Mouse (Mus musculus) hindbrain, embryonic 13.5 days (tissue): ENCODE data around the gene Pheta2. TPM values are rescaled to one million over a fixed set of nuclear protein-coding genes. Genes with fewer than 3 reads are reported as not detected.

Experiments used
- ATAC-seq: fragments of 200-750 bp; cut with Nextera tagmentation; 2 replicates; pipeline ENCODE4 v1.8.0; 2017; ENCODE audit warnings: moderate TSS enrichment; ENCODE audit not compliant: low FRiP score
- H3K27ac ChIP-seq: fragments of 300-500 bp; sonication (generic); 2 replicates; pipeline ENCODE4 v1.5.1; 2015; ENCODE audit warnings: inconsistent platforms, mild to moderate bottlenecking, moderate library complexity
- H3K27me3 ChIP-seq: fragments of 300-500 bp; sonication (generic); 2 replicates; pipeline ENCODE4 v1.6.1; 2015; ENCODE audit warnings: mild to moderate bottlenecking, inconsistent platforms
- H3K36me3 ChIP-seq: fragments of 300-500 bp; sonication (generic); 2 replicates; pipeline ENCODE4 v1.6.1; 2015; ENCODE audit warnings: mild to moderate bottlenecking, inconsistent platforms
- H3K4me1 ChIP-seq: fragments of 300-500 bp; sonication (generic); replicated peaks from 2 replicates; pipeline ENCODE4 v1.6.1; 2015; ENCODE audit warnings: inconsistent platforms
- H3K4me2 ChIP-seq: fragments of 300-500 bp; sonication (generic); 2 replicates; pipeline ENCODE4 v1.6.1; 2015; ENCODE audit warnings: inconsistent platforms, mild to moderate bottlenecking, moderate library complexity
- H3K4me3 ChIP-seq: fragments of 300-500 bp; sonication (generic); 2 replicates; pipeline ENCODE4 v1.5.1; 2015; ENCODE audit warnings: mild to moderate bottlenecking, inconsistent platforms
- H3K9ac ChIP-seq: fragments of 300-500 bp; sonication (generic); 2 replicates; pipeline ENCODE4 v1.6.1; 2015; ENCODE audit warnings: mild to moderate bottlenecking, inconsistent platforms
- H3K9me3 ChIP-seq: fragments of 300-500 bp; sonication (generic); 2 replicates; pipeline ENCODE4 v1.6.1; 2016; ENCODE audit warnings: inconsistent platforms
- WGBS: fragments of 180-500 bp; shearing (Covaris S2); methylation state at CpG from one replicate; pipeline ENCODE4 v1.1.7; 2015; 5-methylcytosine and 5-hydroxymethylcytosine counted together
- polyA plus RNA-seq: library from polyadenylated mRNA; unstranded; fragments of >200 nt; fragmentation: Nextera tagmentation; extraction: Ambion mirVana; gene quantifications from 2 replicates; pipeline ENCODE4 v1.2.1, GENCODE M21; 2015

The Pheta2 gene
- polyA plus RNA-seq, 1 experiment from 2014 or later = 1.9 TPM

- Histone ChIP-seq H3K9ac (peak overlapping the region; percentile 77), H3K36me3 (peaks cover 34% of the 10 kb centered on the region), H3K27ac (peak overlapping the region; percentile 92), H3K27me3 (peaks cover 8% of the 10 kb centered on the region), H3K4me3 (peak overlapping the region; percentile 55), H3K9me3 (no peaks in the 10 kb centered on the region), H3K4me1 (peaks cover 27% of the 10 kb centered on the region), H3K4me2 (peak overlapping the region; percentile 84)
- under 1% methylated on average over 49 of the region's 51 CpGs for WGBS
- peak; percentile 98 for ATAC-seq
These were observed 7.2 kb downstream of the Pheta2 start for GRCm38 (mm10) chr15:82345820-82346470.

GRCm38 (mm10) chr15:82346580-82347302 is 8.0 kb downstream of the Pheta2 start:
- H3K4me2 ChIP-seq = peak overlapping the region; percentile 84
- H3K9ac ChIP-seq = peak overlapping the region; percentile 77
- H3K4me3 ChIP-seq = peak overlapping the region; percentile 55
- peaks cover 27% of the 10 kb centered on the region for H3K4me1 ChIP-seq
- H3K9me3 ChIP-seq = no peaks in the 10 kb centered on the region
- ATAC-seq = 0 out of 2 replicates have a peak, but pooled peaks have one; percentile 1
- H3K27ac ChIP-seq = peak overlapping the region; percentile 92
- H3K36me3 ChIP-seq = peaks cover 36% of the 10 kb centered on the region
- 0 out of 2 replicates have a peak, but pooled peaks cover 4% of the 10 kb centered on the region for H3K27me3 ChIP-seq
- 66% methylated on average over 14 of the region's 14 CpGs for WGBS

- H3K4me2 ChIP-seq = peak overlapping the region; percentile 84
- H3K27me3 ChIP-seq = 0 out of 2 replicates have a peak, but pooled peaks cover under 1% of the 10 kb centered on the region
- H3K9ac ChIP-seq = peak overlapping the region; percentile 77
- H3K4me3 ChIP-seq = peak overlapping the region; percentile 55
- peak overlapping the region; percentile 92 for H3K27ac ChIP-seq
- H3K9me3 ChIP-seq = no peaks in the 10 kb centered on the region
- no peak for ATAC-seq
- peaks cover 36% of the 10 kb centered on the region for H3K36me3 ChIP-seq
- WGBS = 88% methylated on average over 4 of the region's 4 CpGs
- H3K4me1 ChIP-seq = peaks cover 33% of the 10 kb centered on the region
These were observed 8.5 kb downstream of the Pheta2 start for GRCm38 (mm10) chr15:82347303-82347676.

- ATAC-seq = no peak
- Histone ChIP-seq H3K4me3 (no peak overlapping the region), H3K9me3 (no peaks in the 10 kb centered on the region), H3K9ac (peak overlapping the region; percentile 77), H3K4me1 (peaks cover 39% of the 10 kb centered on the region), H3K4me2 (no peak overlapping the region; the same call in 1 of the 2 replicates), H3K36me3 (peaks cover 36% of the 10 kb centered on the region), H3K27ac (no peak overlapping the region), H3K27me3 (no peaks in the 10 kb centered on the region)
- 96% methylated on average over 12 of the region's 12 CpGs for WGBS
These were observed 9.1 kb downstream of the Pheta2 start for GRCm38 (mm10) chr15:82347852-82348251.

GRCm38 (mm10) chr15:82348258-82348998 is 9.7 kb downstream of the Pheta2 start:
- Histone ChIP-seq H3K4me2 (no peak overlapping the region), H3K4me3 (no peak overlapping the region), H3K4me1 (peaks cover 44% of the 10 kb centered on the region), H3K9me3 (no peaks in the 10 kb centered on the region), H3K9ac (peak overlapping the region; percentile 77; the same call in 1 of the 2 replicates), H3K27me3 (no peaks in the 10 kb centered on the region), H3K36me3 (peaks cover 36% of the 10 kb centered on the region), H3K27ac (no peak overlapping the region)
- 87% methylated on average over 8 of the region's 8 CpGs for WGBS
- no peak for ATAC-seq

- no peak overlapping the region for H3K9ac ChIP-seq
- no peak overlapping the region for H3K4me3 ChIP-seq
- peaks cover 36% of the 10 kb centered on the region for H3K36me3 ChIP-seq
- no peak overlapping the region for H3K27ac ChIP-seq
- H3K4me2 ChIP-seq = no peak overlapping the region
- no peaks in the 10 kb centered on the region for H3K27me3 ChIP-seq
- no peak for ATAC-seq
- H3K9me3 ChIP-seq = no peaks in the 10 kb centered on the region
- 92% methylated on average over 2 of the region's 2 CpGs for WGBS
- H3K4me1 ChIP-seq = peaks cover 45% of the 10 kb centered on the region
These were observed 10.2 kb downstream of the Pheta2 start for GRCm38 (mm10) chr15:82348999-82349341.

- no peak for ATAC-seq
- Histone ChIP-seq H3K4me2 (no peak overlapping the region), H3K9me3 (no peaks in the 10 kb centered on the region), H3K4me1 (peaks cover 50% of the 10 kb centered on the region), H3K27me3 (no peaks in the 10 kb centered on the region), H3K36me3 (peaks cover 36% of the 10 kb centered on the region), H3K27ac (no peak overlapping the region), H3K4me3 (no peak overlapping the region), H3K9ac (no peak overlapping the region)
- WGBS = 96% methylated on average over 4 of the region's 4 CpGs
These were observed 11.6 kb downstream of the Pheta2 start for GRCm38 (mm10) chr15:82350349-82350748.

- H3K36me3 ChIP-seq = peaks cover 36% of the 10 kb centered on the region
- no peaks in the 10 kb centered on the region for H3K27me3 ChIP-seq
- H3K9ac ChIP-seq = no peak overlapping the region
- WGBS = 92% methylated on average over 3 of the region's 3 CpGs
- no peak overlapping the region for H3K4me2 ChIP-seq
- peaks cover 49% of the 10 kb centered on the region for H3K4me1 ChIP-seq
- no peak overlapping the region for H3K4me3 ChIP-seq
- no peak overlapping the region for H3K27ac ChIP-seq
- no peaks in the 10 kb centered on the region for H3K9me3 ChIP-seq
- ATAC-seq = no peak
These were observed 12.7 kb downstream of the Pheta2 start for GRCm38 (mm10) chr15:82351480-82351879.

GRCm38 (mm10) chr15:82353078-82353744 is 14.5 kb downstream of the Pheta2 start:
- H3K27me3 ChIP-seq = 0 out of 2 replicates have a peak, but pooled peaks cover 4% of the 10 kb centered on the region
- 31% methylated on average over 14 of the region's 14 CpGs for WGBS
- peak overlapping the region; percentile 90 for H3K27ac ChIP-seq
- H3K4me3 ChIP-seq = peak overlapping the region; percentile 85
- H3K4me1 ChIP-seq = peaks cover 31% of the 10 kb centered on the region
- peak overlapping the region; percentile 86 for H3K4me2 ChIP-seq
- H3K36me3 ChIP-seq = peaks cover 29% of the 10 kb centered on the region
- H3K9ac ChIP-seq = peak overlapping the region; percentile 95
- ATAC-seq = no peak; the same call in 1 of the 2 replicates
- H3K9me3 ChIP-seq = no peaks in the 10 kb centered on the region

- Histone ChIP-seq H3K27me3 (0 out of 2 replicates have a peak, but pooled peaks cover 4% of the 10 kb centered on the region), H3K4me1 (peaks cover 28% of the 10 kb centered on the region), H3K9ac (peak overlapping the region; percentile 95), H3K27ac (peak overlapping the region; percentile 90), H3K9me3 (no peaks in the 10 kb centered on the region), H3K36me3 (peaks cover 24% of the 10 kb centered on the region), H3K4me2 (peak overlapping the region; percentile 86), H3K4me3 (peak overlapping the region; percentile 85)
- 0% methylated on average over 23 of the region's 23 CpGs for WGBS
- peak; percentile 65 for ATAC-seq
These were observed 15.0 kb downstream of the Pheta2 start for GRCm38 (mm10) chr15:82353745-82354113.

GRCm38 (mm10) chr15:82354126-82354945 is 15.6 kb downstream of the Pheta2 start, which contains the start of gene Ndufa6:
Ndufa6 (minus strand) TSS chr15:82354322.
- 0 out of 2 replicates have a peak, but pooled peaks cover 4% of the 10 kb centered on the region for H3K27me3 ChIP-seq
- H3K36me3 ChIP-seq = peaks cover 18% of the 10 kb centered on the region
- ATAC-seq = peak; percentile 99
- H3K9ac ChIP-seq = peak within 1 kb of the TSS; percentile 95
- no peaks in the 10 kb centered on the region for H3K9me3 ChIP-seq
- peaks cover 32% of the 10 kb centered on the region for H3K4me1 ChIP-seq
- 2% methylated on average over 57 of the region's 57 CpGs for WGBS
- peak within 1 kb of the TSS; percentile 85 for H3K4me3 ChIP-seq
- H3K27ac ChIP-seq = peak within 1 kb of the TSS; percentile 90
- H3K4me2 ChIP-seq = peak within 1 kb of the TSS; percentile 86
